Mouse (Mus musculus) testis, adult 2 months (tissue): Measurements from ENCODE around the gene G530012D18Rik. TPM values are rescaled to one million over a fixed set of nuclear protein-coding genes. Genes with fewer than 3 reads are reported as not detected.
"Not testable (repeated sequence)": the region's sequence is repeated elsewhere in the genome, so short reads cannot be mapped to it uniquely, and the experiment has no call there.

Experiments
- H3K27ac ChIP-seq: fragments of 200-500 bp; 2 replicates; pipeline ENCODE4 v1.5.1; 2012; ENCODE audit warnings: low read depth, low read length; ENCODE audit not compliant: control insufficient read depth, insufficient read depth
- H3K27me3 ChIP-seq: fragments of 200-500 bp; 2 replicates; pipeline ENCODE4 v1.6.1; 2012; ENCODE audit warnings: mild to moderate bottlenecking, low read length, moderate library complexity; ENCODE audit not compliant: control insufficient read depth, insufficient read depth
- H3K36me3 ChIP-seq: fragments of 200-500 bp; 2 replicates; pipeline ENCODE4 v1.6.1; 2012; ENCODE audit warnings: mild to moderate bottlenecking, low read length; ENCODE audit not compliant: control insufficient read depth, insufficient read depth
- H3K4me1 ChIP-seq: fragments of 200-500 bp; 2 replicates; pipeline ENCODE4 v1.6.1; 2012; ENCODE audit warnings: low read length; ENCODE audit not compliant: control insufficient read depth, insufficient read depth
- H3K4me3 ChIP-seq: fragments of 200-500 bp; 2 replicates; pipeline ENCODE4 v1.5.1; 2012; ENCODE audit warnings: low read depth, mild to moderate bottlenecking, low read length, moderate library complexity, mixed read lengths; ENCODE audit not compliant: control insufficient read depth
- polyA plus RNA-seq: library from polyadenylated mRNA; depleted of rRNA; stranded (reverse); fragments of >200 nt; gene quantifications from 2 replicates; pipeline ENCODE4 v1.2.3, GENCODE M21; 2012; rRNA removed

Gene G530012D18Rik
- polyA plus RNA-seq, 1 experiment, result not detected

DNA sequence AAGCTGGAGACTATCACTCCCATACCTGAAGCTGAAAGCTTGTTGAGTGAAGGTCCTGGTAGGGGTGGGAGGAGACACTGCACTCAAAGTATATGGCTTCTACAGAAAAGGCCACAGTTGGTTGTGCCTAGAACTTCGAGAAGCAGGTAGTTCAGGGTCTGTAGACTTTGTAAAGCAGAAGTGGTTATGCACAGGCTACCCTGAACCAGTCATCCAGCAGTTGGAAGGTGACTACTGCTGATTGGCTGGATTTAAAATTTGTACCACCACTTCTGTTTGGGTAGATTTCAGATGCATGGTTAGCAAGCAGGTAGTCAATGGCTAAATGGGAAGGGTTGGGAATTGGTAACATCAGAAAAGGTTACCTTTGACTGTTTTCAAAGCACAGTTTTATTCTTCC lies 43.2 kb downstream of the G530012D18Rik start:
- H3K27ac ChIP-seq, H3K4me3 ChIP-seq, H3K27me3 ChIP-seq, H3K36me3 ChIP-seq, H3K4me1 ChIP-seq: not testable (repeated sequence)

Other genes with a start within 250 kb of the G530012D18Rik start
- 0.38 and 0.63 TPM in 2 replicates for gene Sp110, start 23.1 kb downstream of the G530012D18Rik start, polyA plus RNA-seq
- gene Sp140, start 24.7 kb downstream of the G530012D18Rik start, polyA plus RNA-seq, result 0.27 and 0.30 TPM in 2 replicates
- gene Sp100, start 74.3 kb downstream of the G530012D18Rik start, polyA plus RNA-seq, result 0.79 and 1.1 TPM in 2 replicates
- gene A630001G21Rik, start 203.0 kb downstream of the G530012D18Rik start, polyA plus RNA-seq, result 0.35 TPM in 1 of 2 replicates, not detected in the other
- gene Cab39, start 217.8 kb downstream of the G530012D18Rik start, polyA plus RNA-seq, result 38.6 and 41.4 TPM in 2 replicates